Mouse (Mus musculus) CH12F3 (cell line): ENCODE results near the gene Zfp276.

Experiments
- in situ Hi-C: fragments of 300-500 bp; cut with MboI; formaldehyde crosslinking; loops from 2 replicates; pipeline ENCODE4 v1.14.3; 2020; ENCODE audit warnings: low sequenced_read_pairs

Gene Zfp276

DNA sequence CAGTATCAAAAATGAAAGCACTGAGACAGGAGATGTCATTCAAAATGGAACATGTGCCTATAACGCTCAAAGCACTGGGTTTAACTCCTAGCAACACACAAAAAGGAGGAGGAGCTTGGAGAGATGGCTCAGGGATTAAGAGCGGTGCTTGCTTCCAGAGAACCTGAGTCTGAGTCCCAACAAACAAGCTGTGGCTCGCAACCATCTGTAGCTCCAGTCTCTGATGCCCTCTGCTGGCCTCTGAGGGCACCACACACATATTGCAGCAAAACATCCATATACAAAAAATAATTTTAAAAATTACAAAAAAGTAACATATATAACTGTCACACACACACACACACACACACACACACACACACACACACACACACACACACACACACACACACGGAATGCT lies 36.2 kb downstream of the Zfp276 start:
- in situ Hi-C loops, result no loop called here

DNA sequence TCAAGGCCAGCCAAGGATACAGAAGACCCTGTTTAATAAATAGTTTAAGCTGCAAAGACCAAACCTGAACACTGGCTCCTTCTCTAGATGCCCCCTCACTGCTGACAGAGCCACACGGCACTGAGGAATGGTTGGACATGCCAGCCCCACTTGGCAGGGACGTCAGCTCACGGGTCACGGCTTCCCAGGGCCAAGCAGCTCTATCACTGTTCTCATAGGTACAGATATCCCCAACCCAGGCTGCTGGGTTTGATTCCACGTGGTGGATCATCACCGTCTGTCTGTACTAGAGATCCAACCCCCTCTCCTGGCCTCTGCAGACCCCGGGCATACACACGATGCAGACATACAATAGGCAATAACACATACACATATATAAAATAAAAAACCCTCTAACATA lies 36.7 kb downstream of the Zfp276 start:
- in situ Hi-C loops, result no loop called here

DNA sequence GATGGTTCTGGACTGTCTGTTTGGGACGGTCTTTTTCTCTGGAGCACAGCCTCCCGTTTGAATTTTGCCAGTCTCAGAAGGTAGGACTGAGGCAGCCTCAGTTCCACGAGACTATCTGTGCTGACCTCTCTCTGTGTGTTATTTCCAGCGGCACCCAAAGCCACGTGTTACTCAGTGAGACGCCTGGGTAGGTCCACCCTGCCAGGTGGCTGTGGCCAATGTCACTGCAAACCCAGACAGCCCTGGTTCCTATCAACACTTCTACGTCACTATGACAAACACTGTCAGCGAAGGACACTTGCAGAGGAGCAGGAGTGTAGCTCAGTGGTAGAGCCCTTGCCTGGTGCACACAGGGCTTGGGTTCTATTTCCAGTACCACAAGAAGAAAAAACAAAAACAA lies 37.7 kb downstream of the Zfp276 start:
- in situ Hi-C loops, result no loop called here

DNA sequence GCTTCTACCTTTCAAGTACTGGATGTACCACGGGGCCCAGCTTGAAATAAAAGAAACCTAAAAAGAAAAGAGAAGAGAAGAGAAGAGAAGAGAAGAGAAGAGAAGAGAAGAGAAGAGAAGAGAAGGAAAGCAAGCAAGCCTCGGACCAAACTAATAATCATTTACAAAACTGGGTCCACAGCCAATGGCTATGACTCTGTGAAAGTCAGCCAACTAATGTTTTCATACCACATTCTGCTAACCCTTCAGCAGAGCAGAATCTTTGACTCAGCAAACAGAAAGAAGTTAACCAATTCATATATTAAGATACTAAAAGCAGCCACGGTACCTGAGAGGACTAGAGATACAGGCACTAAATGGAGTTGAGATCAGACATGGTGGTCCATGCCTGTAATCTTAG lies 38.3 kb downstream of the Zfp276 start:
- in situ Hi-C loops, result no loop called here

DNA sequence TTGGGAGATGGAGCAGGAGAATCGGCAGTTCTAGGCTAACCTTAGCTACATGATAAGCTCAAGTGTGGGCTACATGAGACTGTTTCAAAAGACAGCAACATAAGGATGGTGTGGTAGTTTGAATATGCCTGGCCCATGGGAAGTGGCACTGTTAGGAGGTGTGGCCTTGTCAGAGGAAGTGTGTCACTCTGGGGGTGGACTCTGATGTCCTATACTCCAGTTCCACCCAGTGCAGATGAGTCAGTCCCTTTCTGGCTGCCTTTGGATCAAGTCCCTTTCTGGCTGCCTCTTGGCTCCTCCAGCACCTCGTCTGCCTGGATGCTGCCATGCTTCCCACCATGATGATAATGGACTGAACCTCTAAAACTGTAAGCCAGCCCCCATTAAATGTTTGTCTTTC lies 38.8 kb downstream of the Zfp276 start:
- in situ Hi-C loops, result no loop called here

DNA sequence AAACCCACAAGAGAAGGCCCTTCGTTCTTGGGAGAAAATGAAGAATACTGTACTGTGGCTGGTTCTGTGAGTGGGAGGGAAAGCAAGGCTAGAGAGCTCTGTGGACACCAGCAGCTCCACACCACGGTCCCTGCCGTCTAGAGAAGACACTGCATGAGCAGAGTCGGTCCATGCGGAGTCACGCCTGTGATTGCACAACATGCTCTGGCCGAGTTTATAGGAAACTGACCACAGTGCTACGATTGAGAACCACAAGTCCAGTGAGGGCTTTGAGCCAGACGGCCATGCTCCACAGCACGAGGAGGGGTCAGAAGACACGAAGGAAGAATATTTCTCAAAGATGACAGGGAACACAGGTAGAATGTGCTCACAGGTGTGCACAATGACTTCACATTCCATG lies 44.3 kb downstream of the Zfp276 start:
- in situ Hi-C loops, result no loop called here

DNA sequence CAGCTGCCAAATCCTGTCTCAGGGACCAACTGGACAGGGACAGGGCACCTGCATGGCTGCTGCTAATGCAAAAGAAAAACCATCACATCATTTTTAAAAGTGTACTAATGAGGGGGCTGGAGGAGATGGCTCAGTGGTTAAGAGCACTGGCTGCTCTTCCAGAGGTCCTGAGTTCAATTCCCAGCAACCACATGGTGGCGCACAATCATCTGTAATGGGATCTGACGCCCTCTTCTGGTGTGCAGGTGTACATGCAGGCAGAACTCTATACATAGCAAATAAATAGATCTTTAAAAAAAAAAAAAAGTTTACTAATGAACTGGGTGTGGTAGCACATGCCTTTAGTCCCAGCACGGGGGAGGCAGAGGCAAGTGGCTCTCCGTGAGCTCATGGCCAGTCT lies 54.7 kb downstream of the Zfp276 start:
- in situ Hi-C loops, result no loop called here

DNA sequence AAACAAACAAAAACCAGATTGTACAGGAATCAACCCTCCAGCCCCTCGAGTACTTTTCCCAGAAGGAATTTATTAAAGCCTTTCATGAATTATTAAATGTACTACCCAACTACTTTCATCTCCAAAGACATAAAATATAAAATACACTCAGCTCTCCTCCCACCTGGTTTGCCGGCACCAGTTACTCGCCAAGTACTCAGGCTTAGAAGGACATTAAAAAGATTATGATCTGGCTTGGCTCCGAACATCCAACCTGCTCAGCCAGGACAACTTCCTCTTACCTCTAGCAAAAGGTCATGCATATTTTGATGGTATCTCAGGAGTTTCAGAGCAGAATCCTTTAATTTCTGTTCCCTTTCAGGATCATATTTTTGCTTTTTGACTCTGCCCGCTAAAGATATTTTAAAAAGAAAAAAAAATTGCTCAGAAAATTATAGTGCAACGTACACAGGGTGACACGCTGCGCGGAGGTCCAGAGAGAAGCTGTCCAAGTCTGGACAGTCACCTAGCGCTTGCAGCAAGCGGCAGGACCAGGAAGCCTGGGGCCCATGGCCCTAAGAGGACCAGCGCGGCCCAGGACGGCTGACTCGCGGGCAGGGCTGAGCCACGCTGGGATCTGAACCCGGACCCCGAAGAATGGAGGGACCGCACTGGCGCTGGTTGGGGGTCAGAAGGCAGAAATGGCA lies 63.9 kb downstream of the Zfp276 start:
- in situ Hi-C loops, result no loop called here

DNA sequence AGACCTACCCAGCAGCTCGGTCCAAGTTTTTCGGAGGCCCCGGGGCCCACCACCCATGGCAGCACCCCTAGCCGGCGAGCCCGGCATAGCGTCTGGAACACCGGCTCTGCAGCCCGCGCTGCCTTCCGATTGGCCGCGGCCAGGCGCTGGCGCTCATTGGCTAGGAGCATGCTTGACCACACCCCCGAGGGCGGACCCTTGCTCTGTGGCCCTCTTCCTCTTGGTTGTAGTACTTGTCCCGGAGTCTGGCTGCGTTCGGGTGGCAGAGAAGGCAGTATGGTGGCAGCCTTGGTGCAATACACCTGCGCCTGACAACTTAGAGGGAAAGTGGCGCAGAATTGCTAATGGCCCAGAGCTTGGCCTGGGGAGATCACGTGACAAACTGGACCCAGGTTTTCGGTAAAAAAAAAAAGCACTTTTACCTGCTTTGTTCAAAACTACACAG lies 64.5 kb downstream of the Zfp276 start, which contains the start of gene Fanca:
Gene Fanca (minus strand): TSS at position 110 of the 445 bp plus-strand sequence.
- in situ Hi-C loops, result no loop called here
